ENCODE assay signal across 8 mouse cellular contexts in the genomic region with DNA sequence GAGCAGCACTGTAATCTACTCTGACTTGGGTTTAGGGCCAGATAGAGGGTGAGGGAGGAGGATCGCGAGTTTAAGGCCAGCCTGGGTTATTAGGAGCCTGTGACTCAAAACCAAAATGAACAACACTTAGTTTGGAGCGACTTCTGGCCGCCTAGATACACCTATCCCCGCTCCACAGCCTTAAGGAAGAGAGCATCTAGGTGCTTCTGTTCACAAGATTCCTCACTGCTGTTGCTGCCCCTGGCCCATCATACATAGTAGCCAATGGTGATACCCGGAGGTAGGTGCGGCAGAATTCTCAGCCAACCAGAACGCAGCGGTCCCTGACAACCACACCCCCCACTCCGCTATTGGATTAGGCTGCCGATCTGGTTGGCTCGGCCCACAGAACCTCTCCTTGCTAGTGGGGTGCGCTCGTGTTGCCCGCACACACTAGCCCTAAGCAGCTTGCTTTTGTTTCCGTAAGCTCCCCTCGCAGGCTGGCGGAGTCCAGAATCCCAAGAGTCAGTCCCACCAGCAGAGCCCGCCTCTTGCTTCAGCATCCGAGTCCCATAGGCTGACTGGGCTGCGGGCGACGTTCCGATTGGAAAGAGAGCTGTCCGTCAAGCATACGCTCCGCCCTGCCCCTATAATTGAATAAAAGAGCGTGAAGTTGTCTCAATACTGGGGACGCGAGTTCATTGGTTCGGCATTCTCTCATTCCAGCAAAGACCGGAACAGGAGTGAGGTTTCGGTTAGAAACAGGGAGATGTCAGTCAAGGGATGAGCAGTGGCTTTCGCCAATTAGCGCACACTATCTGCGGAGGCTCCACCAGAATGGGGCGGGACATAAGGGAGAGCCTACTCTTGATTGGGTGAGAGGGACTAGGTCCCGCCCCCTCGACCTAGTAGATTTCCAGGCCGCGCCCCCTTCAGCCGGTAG. TPM values are rescaled to one million over a fixed set of nuclear protein-coding genes. Genes with fewer than 3 reads are reported as not detected.
DNase-seq lines count a peak whose midpoint lies in the region; ATAC-seq and TF ChIP-seq lines count a peak whose summit lies in the region.

TSS of gene Mon1b (plus strand) at position 918 of the 922 bp plus-strand sequence.

- peak within 1 kb of the TSS; percentile 72 for H3K9ac ChIP-seq in embryonic facial prominence, embryonic 14.5 days (ENCODE audit: low read depth, low read length)
- H3K9ac ChIP-seq in heart, adult 2 months (ENCODE audit: low read depth, low read length): peak within 1 kb of the TSS; percentile 71
- peak within 1 kb of the TSS; percentile 65 for H3K9ac ChIP-seq in limb, embryonic 13.5 days
- H3K9ac ChIP-seq in midbrain, embryonic 16.5 days (ENCODE audit: low read depth, low read length): peak within 1 kb of the TSS; percentile 75

- H3K4me2 ChIP-seq in embryonic facial prominence, embryonic 14.5 days (ENCODE audit: low read depth, low read length): peak within 1 kb of the TSS; percentile 89
- H3K4me2 ChIP-seq in limb, embryonic 13.5 days (replicated peaks): peak within 1 kb of the TSS; percentile 99
- H3K4me2 ChIP-seq in midbrain, embryonic 16.5 days (ENCODE audit: low read length): peak within 1 kb of the TSS; percentile 98

- H3K27me3 ChIP-seq in embryonic facial prominence, embryonic 14.5 days (replicated peaks; ENCODE audit: control insufficient read depth, insufficient read depth, low read length): no peaks in the 10 kb centered on the region
- H3K27me3 ChIP-seq in heart, adult 2 months (ENCODE audit: control insufficient read depth, insufficient read depth, low read length): no peaks in the 10 kb centered on the region
- H3K27me3 ChIP-seq in limb, embryonic 13.5 days: no peaks in the 10 kb centered on the region
- H3K27me3 ChIP-seq in midbrain, embryonic 16.5 days (ENCODE audit: control insufficient read depth, insufficient read depth, low read depth, low read length): no peaks in the 10 kb centered on the region

- peaks cover 7% of the 10 kb centered on the region; the same call in 1 of the 2 replicates for H3K4me1 ChIP-seq in embryonic facial prominence, embryonic 14.5 days (ENCODE audit: control insufficient read depth, insufficient read depth, low read length)
- 0 out of 2 replicates have a peak, but pooled peaks cover 2% of the 10 kb centered on the region for H3K4me1 ChIP-seq in heart, adult 2 months (ENCODE audit: control insufficient read depth, insufficient read depth, low read length)
- H3K4me1 ChIP-seq in limb, embryonic 13.5 days: peaks cover 13% of the 10 kb centered on the region
- H3K4me1 ChIP-seq in midbrain, embryonic 16.5 days (ENCODE audit: control insufficient read depth, insufficient read depth, low read length): peaks cover 19% of the 10 kb centered on the region

- no peak for TF ChIP-seq CTCF in heart, adult 2 months (IDR thresholded peaks at IDR 0.05)

- H3K36me3 ChIP-seq in embryonic facial prominence, embryonic 14.5 days (ENCODE audit: control insufficient read depth, insufficient read depth, low read length): peaks cover 22% of the 10 kb centered on the region
- no peaks in the 10 kb centered on the region for H3K36me3 ChIP-seq in heart, adult 2 months (ENCODE audit: control insufficient read depth, insufficient read depth, low read length)
- H3K36me3 ChIP-seq in limb, embryonic 13.5 days: peaks cover 20% of the 10 kb centered on the region
- peaks cover 11% of the 10 kb centered on the region; the same call in 1 of the 2 replicates for H3K36me3 ChIP-seq in midbrain, embryonic 16.5 days (ENCODE audit: control insufficient read depth, insufficient read depth, low read length)

- H3K9me3 ChIP-seq in embryonic facial prominence, embryonic 14.5 days (ENCODE audit: control insufficient read depth, low read length): no peaks in the 10 kb centered on the region
- no peaks in the 10 kb centered on the region for H3K9me3 ChIP-seq in limb, embryonic 13.5 days
- no peaks in the 10 kb centered on the region for H3K9me3 ChIP-seq in midbrain, embryonic 16.5 days (replicated peaks; ENCODE audit: control insufficient read depth, low read length, poor library complexity, severe bottlenecking)

- no peaks in the 10 kb centered on the region for H3K79me2 ChIP-seq in heart, adult 2 months (replicated peaks; ENCODE audit: control insufficient read depth, insufficient read depth, low read length)

- TF ChIP-seq POLR2A in heart, adult 2 months (IDR thresholded peaks at IDR 0.05; ENCODE audit: insufficient read depth, low read depth, low read length): peak; percentile 50; the same call in 1 of the 2 replicates

- peak within 1 kb of the TSS; percentile 92 for H3K27ac ChIP-seq in embryonic facial prominence, embryonic 14.5 days (replicated peaks; ENCODE audit: low read depth, low read length)
- H3K27ac ChIP-seq in heart, adult 2 months: peak within 1 kb of the TSS; percentile 98
- peak within 1 kb of the TSS; percentile 75; the same call in 1 of the 2 replicates for H3K27ac ChIP-seq in limb, embryonic 13.5 days
- H3K27ac ChIP-seq in midbrain, embryonic 16.5 days (ENCODE audit: low read length): peak within 1 kb of the TSS; percentile 95

- intact Hi-C loops in heart, adult 2 months (cut with DNase I): loop anchor here (5.0 to 10.0 kb wide), 4 partner anchors 523 to 1588 kb away; partner anchors contain the start of gene Wwox

- H3K4me3 ChIP-seq in embryonic facial prominence, embryonic 14.5 days (ENCODE audit: low read depth, low read length): peak within 1 kb of the TSS; percentile 65
- peak within 1 kb of the TSS; percentile 92 for H3K4me3 ChIP-seq in heart, adult 2 months
- peak within 1 kb of the TSS; percentile 72 for H3K4me3 ChIP-seq in limb, embryonic 13.5 days
- H3K4me3 ChIP-seq in midbrain, embryonic 16.5 days (ENCODE audit: low read depth, low read length): peak within 1 kb of the TSS; percentile 64

- under 1% methylated on average over 42 of the region's 42 CpGs for WGBS in embryonic facial prominence, embryonic 14.5 days
- WGBS in heart, adult 2 months: under 1% methylated on average over 42 of the region's 42 CpGs
- WGBS in limb, embryonic 13.5 days: under 1% methylated on average over 42 of the region's 42 CpGs
- WGBS in midbrain, embryonic 16.5 days: under 1% methylated on average over 42 of the region's 42 CpGs

- DNase-seq in 3T3-L1 (ENCODE audit: low read depth, low spot score): peak; percentile 99
- peak; percentile 86 to 92 for DNase-seq in adrenal gland, postnatal 4 days (ENCODE audit: low spot score in 2 of 2)
- DNase-seq in embryonic facial prominence, embryonic 14.5 days (ENCODE audit: low spot score): peak; percentile 99
- DNase-seq in heart, adult 2 months: peak; percentile 99
- peak; percentile 99 for DNase-seq in kidney, adult 8-10 months
- DNase-seq in spleen, postnatal 10 days (ENCODE audit: low spot score in 2 of 2): peak; percentile 84 to 95

- ATAC-seq in embryonic facial prominence, embryonic 14.5 days (ENCODE audit: low read depth): peak; percentile 99
- peak; percentile 98 for ATAC-seq in limb, embryonic 13.5 days (ENCODE audit: low FRiP score, low read depth)
- ATAC-seq in midbrain, embryonic 16.5 days: peak; percentile 99

- no peak for TF ChIP-seq EP300 in heart, adult 2 months (IDR thresholded peaks at IDR 0.05; ENCODE audit: insufficient read depth, low read depth, low read length)

RNA-seq across cellular contexts. Expression of gene Mon1b, which starts in this region (rescaled TPM):
- 10 to 100 TPM; 16.1 to 19.1 TPM for total RNA-seq in adrenal gland, postnatal 4 days (2021)
- polyA plus RNA-seq in embryonic facial prominence, embryonic 14.5 days (2014; fragmentation: Nextera tagmentation; extraction: Ambion mirVana): 7.2 and 8.3 TPM in 2 replicates
- total RNA-seq in heart, adult 2 months (2021): 1 to 10 TPM; 6.2 to 6.6 TPM
- polyA plus RNA-seq in heart, adult 2 months (2012; rRNA removed): 2.7 and 3.3 TPM in 2 replicates
- 5.3 and 5.6 TPM in 2 replicates for polyA plus RNA-seq in limb, embryonic 13.5 days (2015; fragmentation: Nextera tagmentation; extraction: Ambion mirVana)
- polyA plus RNA-seq in midbrain, embryonic 16.5 days (2015; fragmentation: Nextera tagmentation; extraction: Ambion mirVana): 12.5 and 13.0 TPM in 2 replicates

Comparison
In these comparisons a context has a peak if more than half of its experiments do, and no peak if none do; other contexts are left out.
1. Peak in every context shown above with its lines: DNase-seq, ATAC-seq, H3K4me3 ChIP-seq and H3K27ac ChIP-seq.